Mouse (Mus musculus): ENCODE results near the gene Zc2hc1c.

Gene Zc2hc1c

GRCm38 (mm10) chr12:85337567-85338311 lies 49.3 kb downstream of the Zc2hc1c start:
- DNase-seq (ENCODE audit: extremely low read depth, low read depth, low spot score) = no peak

- DNase-seq (ENCODE audit: extremely low read depth, low read depth, low spot score) = no peak
These were observed 50.4 kb downstream of the Zc2hc1c start for GRCm38 (mm10) chr12:85338815-85339214.

- peak; percentile 43 for DNase-seq (ENCODE audit: extremely low read depth, low read depth, low spot score)
These were observed 50.9 kb downstream of the Zc2hc1c start, which contains the start of gene Nek9 for GRCm38 (mm10) chr12:85339243-85339729. TSS of gene Nek9 (minus strand) at chr12:85339362.

DNA sequence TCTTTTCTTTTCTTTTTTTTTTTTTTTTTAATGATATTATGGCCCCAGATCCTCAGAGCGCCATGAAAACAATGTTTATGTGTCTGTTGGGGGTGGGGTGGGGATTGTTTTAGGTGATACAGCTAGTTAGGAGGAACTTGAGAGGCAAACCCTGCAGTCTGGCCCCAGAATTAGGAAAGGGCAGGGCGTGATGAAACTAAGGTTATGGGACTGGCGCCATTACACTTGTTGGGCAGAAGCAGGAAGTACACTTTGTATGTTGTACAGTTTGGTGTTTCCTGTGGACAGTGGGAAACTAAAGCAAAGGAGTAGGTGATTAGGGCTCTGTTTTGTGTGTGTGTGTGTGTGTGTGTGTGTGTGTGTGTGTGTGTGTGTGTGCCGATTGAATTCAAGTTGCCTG lies 51.6 kb downstream of the Zc2hc1c start:
- DNase-seq (ENCODE audit: extremely low read depth, low read depth, low spot score) = no peak

DNA sequence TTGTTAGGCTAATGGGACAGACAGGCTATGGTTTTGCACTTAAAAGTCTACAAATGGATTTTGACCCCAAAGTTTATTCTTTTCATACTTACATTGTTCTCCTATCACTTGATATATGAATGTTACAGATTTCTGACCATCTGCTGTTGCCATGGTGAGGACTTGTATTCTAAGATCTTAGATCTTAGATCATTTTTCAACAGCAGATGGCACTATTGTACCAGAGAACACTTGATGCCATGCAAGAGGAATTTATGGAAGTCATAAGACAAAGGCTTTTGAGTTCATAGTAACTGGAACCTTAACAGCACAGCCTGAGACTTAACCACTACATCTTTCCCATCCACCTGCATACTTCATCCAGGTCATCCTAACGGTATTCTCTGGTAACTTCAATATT lies 52.7 kb downstream of the Zc2hc1c start:
- DNase-seq (ENCODE audit: extremely low read depth, low read depth, low spot score) = peak; percentile 25

- no peak for DNase-seq (ENCODE audit: extremely low read depth, low read depth, low spot score)
These were observed 53.9 kb downstream of the Zc2hc1c start for GRCm38 (mm10) chr12:85342310-85342709.

DNA sequence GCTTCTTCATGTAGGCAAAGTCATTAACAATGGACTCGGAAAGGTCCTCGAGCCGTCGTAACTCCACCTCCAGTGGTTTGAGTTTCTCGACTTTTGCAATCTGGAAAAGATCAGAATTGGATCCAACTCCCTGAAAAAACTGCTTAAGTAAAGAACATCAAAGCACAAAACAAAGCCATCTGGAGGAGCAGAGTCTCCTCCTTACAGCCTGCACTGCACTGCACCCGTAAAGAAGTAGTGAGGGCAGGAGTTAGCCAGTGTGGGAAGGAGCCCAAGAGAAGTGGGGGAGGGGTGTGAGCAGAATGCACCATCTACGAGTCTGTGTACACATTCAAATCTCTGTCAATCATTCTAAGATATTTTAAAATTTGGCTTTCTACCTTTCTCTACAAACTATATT lies 55.9 kb downstream of the Zc2hc1c start:
- DNase-seq (ENCODE audit: extremely low read depth, low read depth, low spot score) = no peak

- DNase-seq (ENCODE audit: extremely low read depth, low read depth, low spot score) = no peak
These were observed 57.2 kb downstream of the Zc2hc1c start for GRCm38 (mm10) chr12:85345559-85345958.

DNA sequence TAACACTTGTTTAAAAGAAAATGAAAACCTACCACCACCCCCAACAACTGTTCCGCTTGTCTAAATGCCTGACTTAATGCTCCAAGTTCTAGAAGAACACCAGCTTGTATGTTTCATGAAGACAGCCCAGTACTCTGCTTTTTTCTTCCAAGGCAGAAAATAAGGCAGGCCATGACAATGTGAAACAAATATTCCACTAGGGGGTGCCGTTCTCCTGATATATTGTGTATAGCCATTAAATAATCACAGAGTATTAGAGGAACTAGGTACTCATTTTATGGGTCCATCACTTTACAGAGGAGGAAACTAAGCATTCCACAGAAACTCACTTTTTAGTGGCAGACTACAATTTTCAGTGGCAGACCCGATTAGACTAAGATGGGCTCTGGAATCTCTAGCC lies 58.0 kb downstream of the Zc2hc1c start:
- no peak for DNase-seq (ENCODE audit: extremely low read depth, low read depth, low spot score)

- no peak for DNase-seq (ENCODE audit: extremely low read depth, low read depth, low spot score)
These were observed 58.8 kb downstream of the Zc2hc1c start for GRCm38 (mm10) chr12:85347196-85347595.

GRCm38 (mm10) chr12:85348338-85348737 lies 59.9 kb downstream of the Zc2hc1c start:
- DNase-seq (ENCODE audit: extremely low read depth, low read depth, low spot score) = no peak
